Mouse (Mus musculus): ENCODE data around the gene Scamp2. TPM values are rescaled to one million over a fixed set of nuclear protein-coding genes. Genes with fewer than 3 reads are reported as not detected.
A peak's percentile ranks its signal among the peaks of the same experiment; 100 is the strongest.

Gene Scamp2
- polyA plus RNA-seq, 1 experiment, result 38.3 TPM

GRCm38 (mm10) chr9:57637741-57638322, 77.1 kb downstream of the Scamp2 start:
- H3K4me2 ChIP-seq (ENCODE audit: low read depth), result peak overlapping the region; percentile 91
- TF ChIP-seq USF1 (IDR thresholded peaks at IDR 0.05; ENCODE audit: low read depth) (no peak), POLR2AphosphoS2 (IDR thresholded peaks at IDR 0.05; ENCODE audit: insufficient read length, low read depth) (no peak), MAX (IDR thresholded peaks at IDR 0.05; ENCODE audit: low read depth) (no peak), SRF (IDR thresholded peaks at IDR 0.05; ENCODE audit: control insufficient read depth, insufficient read length, low read depth) (no peak)
- no peak overlapping the region for H3ac ChIP-seq (ENCODE audit: control insufficient read depth, insufficient read length)
- H3K4me3 ChIP-seq, result no peak overlapping the region
- H3K36me3 ChIP-seq (ENCODE audit: control insufficient read depth, insufficient read depth), result no peaks in the 10 kb centered on the region
- H3K27me3 ChIP-seq (ENCODE audit: control insufficient read depth, insufficient read depth, insufficient read length), result no peaks in the 10 kb centered on the region
- H3K79me2 ChIP-seq (ENCODE audit: control insufficient read depth, insufficient read depth), result peaks cover 90% of the 10 kb centered on the region

Other genes with a start within 250 kb of the Scamp2 start
- gene Ppcdc, start 120.8 kb upstream of the Scamp2 start, polyA plus RNA-seq (2012; fragmentation: generic; extraction: Trizol), result 16.2 TPM
- gene Scamp5, start 92.9 kb upstream of the Scamp2 start, polyA plus RNA-seq (2012; fragmentation: generic; extraction: Trizol), result 23.6 TPM
- gene Rpp25, start 56.9 kb upstream of the Scamp2 start, polyA plus RNA-seq (2012; fragmentation: generic; extraction: Trizol), result 0.11 TPM
- gene Cox5a, start 39.7 kb upstream of the Scamp2 start, polyA plus RNA-seq (2012; fragmentation: generic; extraction: Trizol), result 780 TPM
- gene Fam219b, start 23.4 kb upstream of the Scamp2 start, polyA plus RNA-seq (2012; fragmentation: generic; extraction: Trizol), result 14.4 TPM
- gene Mpi, start 8.2 kb upstream of the Scamp2 start, polyA plus RNA-seq (2012; fragmentation: generic; extraction: Trizol), result 89.6 TPM
- 12.2 TPM for gene Ulk3, start 28.5 kb downstream of the Scamp2 start, polyA plus RNA-seq (2012; fragmentation: generic; extraction: Trizol)
- gene Cplx3, start 45.3 kb downstream of the Scamp2 start, polyA plus RNA-seq (2012; fragmentation: generic; extraction: Trizol), result 0.23 TPM
- gene Lman1l, start 59.8 kb downstream of the Scamp2 start, polyA plus RNA-seq (2012; fragmentation: generic; extraction: Trizol), result 1.00 TPM
- 76.7 TPM for gene Csk, start 92.7 kb downstream of the Scamp2 start, polyA plus RNA-seq (2012; fragmentation: generic; extraction: Trizol)
- not detected for gene Cyp1a2, start 122.8 kb downstream of the Scamp2 start, polyA plus RNA-seq (2012; fragmentation: generic; extraction: Trizol)
- not detected for gene Cyp1a1, start 127.0 kb downstream of the Scamp2 start, polyA plus RNA-seq (2012; fragmentation: generic; extraction: Trizol)
- 11.0 TPM for gene Edc3, start 147.6 kb downstream of the Scamp2 start, polyA plus RNA-seq (2012; fragmentation: generic; extraction: Trizol)
- gene Clk3, start 204.9 kb downstream of the Scamp2 start, polyA plus RNA-seq (2012; fragmentation: generic; extraction: Trizol), result 47.1 TPM